Mouse (Mus musculus) spleen, postnatal 14 days (tissue): Measurements from ENCODE around the gene Erg28.

Experiments
- DNase-seq, 2 experiments: peaks; one replicate each; pipeline ENCODE4 v3.0.0; 2021 to 2022; ENCODE audit warnings: low spot score in 2 of 2

Erg28 gene

DNA sequence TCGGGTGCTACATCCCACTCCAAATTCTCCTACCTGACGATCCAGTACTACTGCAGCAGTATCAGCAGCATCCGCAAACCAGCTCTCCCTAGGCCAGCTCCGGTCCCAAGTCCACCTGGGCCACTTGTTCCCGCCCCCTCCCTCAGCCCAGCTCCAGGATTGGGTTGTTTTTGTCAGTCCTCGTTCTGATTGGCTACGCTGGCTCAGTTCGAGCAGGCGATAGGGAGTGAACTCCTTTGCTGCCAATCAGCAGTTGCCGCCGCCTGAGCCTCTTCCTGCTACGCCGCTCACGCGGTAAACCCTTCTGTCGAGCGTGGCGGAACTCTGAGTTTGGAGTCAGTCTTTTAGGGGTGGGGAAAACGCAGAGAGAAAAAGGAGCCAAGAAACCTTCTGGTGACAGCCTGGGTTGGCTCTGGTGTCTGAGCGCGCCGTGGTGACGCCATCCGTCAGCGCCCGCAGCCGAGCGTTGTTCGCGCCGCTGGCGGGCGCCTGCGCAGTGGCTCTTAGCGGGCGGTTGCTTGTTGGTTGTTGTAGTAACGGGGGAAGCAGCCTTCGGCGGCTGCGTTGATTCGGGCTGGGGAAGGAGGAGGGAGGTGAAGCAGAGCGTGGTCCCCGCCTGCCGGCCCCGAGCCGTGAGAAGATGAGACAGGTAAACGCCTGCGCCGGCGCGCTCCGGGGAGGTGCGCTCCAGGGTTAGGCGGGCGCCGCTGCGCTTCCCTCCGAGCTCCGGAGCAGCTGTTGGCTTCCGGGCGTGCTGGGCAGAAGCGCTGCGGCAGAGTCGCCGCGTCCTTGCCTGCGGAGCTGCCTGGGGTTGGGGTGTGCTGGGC is at the start of gene Erg28, which contains the start of gene Ttll5:
TSS of gene Erg28 (minus strand) at position 113 of the 827 bp plus-strand sequence.
TSS of gene Ttll5 (plus strand) at position 222 of the 827 bp plus-strand sequence.
- DNase-seq, result peak; percentile 85 to 88

- DNase-seq, result no peak
Observed at GRCm38 (mm10) chr12:85869423-85869822, 45.1 kb upstream of the Erg28 start.

DNA sequence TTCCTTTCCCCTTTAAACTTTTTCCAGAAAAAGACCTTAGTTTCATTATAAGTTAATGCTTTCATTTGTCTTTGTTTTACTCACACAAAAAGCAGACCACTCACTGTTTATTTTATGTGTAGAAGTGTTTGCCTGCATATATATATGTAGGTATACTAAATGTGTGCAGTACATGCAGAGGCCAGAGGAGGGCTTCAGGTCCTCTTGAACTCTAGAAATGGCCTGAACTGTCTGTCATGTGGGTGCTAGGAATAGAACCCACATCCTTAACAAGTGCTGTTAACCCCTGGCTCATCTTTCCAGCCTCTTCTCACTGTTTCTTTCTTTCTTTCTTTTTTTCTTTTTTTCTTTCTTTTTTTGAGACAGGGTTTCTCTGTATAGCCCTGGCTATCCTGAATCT is 42.8 kb upstream of the Erg28 start:
- DNase-seq, result no peak

GRCm38 (mm10) chr12:85866624-85867023 is 42.3 kb upstream of the Erg28 start:
- DNase-seq, result no peak

GRCm38 (mm10) chr12:85865526-85865925 is 41.2 kb upstream of the Erg28 start:
- no peak for DNase-seq

DNA sequence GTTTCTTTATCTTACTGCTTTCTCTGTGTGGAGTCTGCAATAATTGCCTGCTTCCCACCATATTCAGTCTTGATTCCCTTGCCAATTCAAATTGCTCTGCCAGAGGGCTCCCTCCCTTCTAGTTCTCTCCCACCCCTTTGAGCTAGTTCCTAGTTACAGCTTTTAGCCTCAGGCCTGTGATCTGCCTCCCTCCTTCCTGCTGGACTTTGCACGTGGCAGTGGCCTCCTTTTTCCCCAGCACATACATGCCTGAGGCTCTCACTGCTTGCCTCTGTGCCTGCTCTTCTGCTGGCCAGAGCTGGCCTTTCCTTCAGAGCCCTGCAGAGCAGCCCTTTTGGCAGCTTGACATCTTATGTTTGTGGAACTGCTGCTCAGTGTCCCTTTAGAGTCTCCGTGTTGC is 38.2 kb upstream of the Erg28 start:
- DNase-seq, result no peak

GRCm38 (mm10) chr12:85859511-85860189 is 35.3 kb upstream of the Erg28 start:
- DNase-seq, result no peak

- no peak for DNase-seq
Observed at GRCm38 (mm10) chr12:85859111-85859510, 34.8 kb upstream of the Erg28 start.

- DNase-seq, result no peak
Observed at GRCm38 (mm10) chr12:85857300-85857699, 33.0 kb upstream of the Erg28 start.

- DNase-seq, result no peak
Observed at GRCm38 (mm10) chr12:85854271-85854670, 29.9 kb upstream of the Erg28 start.

DNA sequence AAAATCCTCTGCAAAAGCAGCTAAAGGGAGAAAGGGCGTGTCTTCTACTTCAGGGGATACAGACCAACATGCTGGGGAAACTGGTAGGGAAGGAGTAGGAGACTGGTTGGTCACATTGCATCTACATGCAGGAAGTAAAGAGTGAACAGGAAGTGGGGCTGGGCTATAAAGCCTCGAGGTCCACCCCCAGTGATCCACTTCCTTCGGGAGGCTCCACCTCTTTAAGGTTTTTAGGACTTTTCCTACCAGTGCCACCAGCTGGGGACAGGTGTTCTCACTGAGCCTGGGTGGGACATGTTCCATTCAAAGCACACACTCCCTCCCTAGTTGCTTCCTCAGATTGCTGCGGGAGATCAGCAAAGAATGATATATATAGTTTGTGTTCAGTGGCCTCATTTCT is 29.5 kb upstream of the Erg28 start:
- no peak for DNase-seq

DNA sequence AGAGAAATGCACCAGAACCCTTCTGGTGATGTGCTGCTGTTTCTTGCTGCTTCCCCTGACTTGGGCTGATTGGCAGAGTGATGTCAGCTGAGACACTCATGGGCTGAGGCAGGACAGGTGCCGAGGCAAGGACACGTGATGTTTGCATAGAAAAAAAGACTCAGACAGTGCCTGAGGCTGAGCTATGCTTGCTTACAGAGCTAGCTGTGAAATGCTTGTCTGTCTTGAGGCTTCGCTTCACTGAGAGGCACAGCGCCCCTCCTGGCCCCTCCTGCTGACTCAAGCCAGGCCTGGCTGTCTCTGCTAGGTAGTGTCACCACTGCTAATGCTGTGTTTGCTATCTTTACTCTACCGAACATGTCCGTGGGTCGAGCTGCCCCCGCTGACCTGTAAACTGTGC is 26.3 kb upstream of the Erg28 start:
- DNase-seq, result no peak

GRCm38 (mm10) chr12:85848164-85848958 is 24.0 kb upstream of the Erg28 start:
- peak in 1 of 2 experiments; percentile 4 for DNase-seq

DNA sequence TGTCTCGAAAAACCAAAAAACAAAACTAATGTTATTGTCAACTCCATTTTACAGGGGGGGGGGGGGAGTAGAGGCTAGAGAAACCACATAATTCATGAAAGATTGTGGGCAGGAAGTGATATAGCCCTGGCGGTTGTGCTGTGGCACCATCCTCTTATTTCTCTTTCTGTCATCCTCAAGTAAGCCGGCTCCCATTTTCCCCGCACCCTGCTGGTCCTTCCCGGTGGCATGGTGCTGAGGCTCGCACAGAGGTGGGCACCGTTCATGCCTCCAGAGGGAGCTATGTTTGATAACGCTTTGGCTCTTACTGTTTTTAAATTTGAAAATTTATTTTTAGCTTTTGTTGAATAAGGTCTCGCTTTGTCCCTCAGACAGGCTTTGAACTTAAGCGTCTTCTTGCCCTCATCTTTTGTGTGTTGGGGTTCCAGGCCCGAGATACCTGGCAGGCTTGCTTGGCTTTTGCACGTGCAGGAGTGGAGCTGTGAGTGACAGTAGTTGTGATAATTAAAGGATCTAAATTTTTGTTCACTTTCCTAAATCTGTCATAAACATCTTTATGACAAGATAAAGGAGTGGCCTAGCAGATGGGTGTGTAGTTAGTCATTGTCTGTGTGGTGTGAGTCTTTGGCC is 15.1 kb upstream of the Erg28 start:
- no peak for DNase-seq

DNA sequence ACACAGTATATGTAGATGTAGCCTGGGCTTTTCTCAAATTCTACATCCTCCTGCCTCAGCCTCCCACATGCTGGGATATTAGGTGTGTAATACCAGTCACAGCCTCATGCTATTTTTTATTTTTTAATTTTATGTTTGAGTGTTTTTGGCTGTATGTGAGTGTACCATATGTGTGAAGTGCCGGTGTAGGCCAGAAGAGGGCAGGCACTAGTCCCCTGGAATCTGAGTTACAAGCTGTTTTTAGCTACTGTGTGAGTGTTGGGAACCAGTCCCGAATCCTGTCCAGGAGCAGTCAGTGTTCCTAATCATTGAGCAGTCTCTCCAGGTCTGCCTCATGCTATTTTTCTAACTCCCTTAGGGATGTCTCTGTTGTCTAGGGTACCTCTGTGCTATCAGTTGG is 13.4 kb upstream of the Erg28 start:
- DNase-seq, result no peak

DNA sequence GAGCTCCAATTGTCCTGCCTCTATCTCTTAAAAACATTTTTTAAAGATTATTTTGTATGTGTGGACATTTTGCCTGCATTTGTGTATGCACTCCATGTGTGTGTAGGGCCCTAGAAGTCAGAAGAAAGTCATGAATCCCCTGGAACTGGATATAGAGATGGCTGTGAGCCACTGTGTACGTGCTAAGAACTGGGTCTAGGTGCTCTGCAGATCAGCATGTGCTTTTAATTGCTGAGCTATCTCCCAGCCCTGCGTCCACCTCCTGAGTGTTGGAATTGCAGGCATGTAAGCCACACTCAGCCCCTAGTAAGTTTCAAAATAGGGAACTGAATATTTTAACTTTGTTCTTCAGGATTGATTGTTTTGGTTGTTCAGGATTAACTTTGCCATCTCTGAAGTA is 10.2 kb upstream of the Erg28 start:
- no peak for DNase-seq

- no peak for DNase-seq
Observed at GRCm38 (mm10) chr12:85830691-85831090, 6.3 kb upstream of the Erg28 start.

DNA sequence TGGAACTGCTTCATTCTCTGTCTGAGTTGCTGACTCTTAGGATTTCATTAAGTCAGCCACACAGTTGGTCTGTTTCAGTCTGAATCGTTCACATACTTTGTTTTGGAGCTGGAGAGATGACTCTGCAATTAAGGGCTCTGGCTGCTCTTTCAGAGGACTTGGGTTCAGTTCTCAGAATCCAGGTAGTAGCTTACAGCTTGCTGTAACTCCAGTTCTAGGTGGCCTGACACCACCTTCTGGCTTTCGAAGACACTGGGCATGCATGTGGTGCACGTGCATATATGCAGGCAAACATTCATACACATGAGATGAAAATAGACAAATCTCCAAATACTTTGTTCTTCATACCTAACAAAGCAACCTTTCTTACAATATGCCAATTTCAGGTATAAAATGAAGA is 5.5 kb upstream of the Erg28 start:
- no peak for DNase-seq

GRCm38 (mm10) chr12:85828856-85829255 is 4.5 kb upstream of the Erg28 start:
- DNase-seq, result no peak

DNA sequence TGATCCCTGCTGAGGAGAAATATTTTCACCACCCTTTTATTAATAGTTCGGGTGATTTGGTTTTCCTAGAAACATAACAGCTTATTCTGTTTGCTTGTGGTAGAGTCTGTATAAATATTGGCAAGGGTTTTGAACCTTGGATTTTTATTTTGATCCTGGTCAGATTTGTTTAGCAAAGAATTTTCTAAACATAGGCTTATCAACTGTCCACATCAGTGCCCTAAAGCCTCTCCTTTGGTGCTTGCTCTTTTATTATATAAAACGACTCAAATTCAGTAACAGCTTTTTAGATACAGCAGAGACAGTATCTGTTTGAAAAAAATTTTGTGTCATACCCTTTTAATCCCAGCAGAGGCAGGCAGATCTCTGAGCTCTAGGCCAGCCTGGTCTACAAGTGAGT is 1.5 kb upstream of the Erg28 start:
- no peak for DNase-seq

- DNase-seq, result no peak
Observed at GRCm38 (mm10) chr12:85825361-85825760, 1.0 kb upstream of the Erg28 start.

- DNase-seq, result no peak
Observed at GRCm38 (mm10) chr12:85822051-85822450, 2.3 kb downstream of the Erg28 start.
